Mouse (Mus musculus): ENCODE data around the gene Adprm. TPM values are rescaled to one million over a fixed set of nuclear protein-coding genes. Genes with fewer than 3 reads are reported as not detected.

The Adprm gene
- polyA plus RNA-seq, 1 experiment from 2014 or later, result 26.6 TPM

- Histone ChIP-seq H3K4me1 (ENCODE audit: control insufficient read depth, insufficient read depth, low read length) (no peaks in the 10 kb centered on the region), H3K36me3 (ENCODE audit: control insufficient read depth, insufficient read depth, low read length) (peaks cover 21% of the 10 kb centered on the region), H3K9me3 (replicated peaks; ENCODE audit: control insufficient read depth, low read length) (no peaks in the 10 kb centered on the region), H3K27me3 (ENCODE audit: control insufficient read depth, insufficient read depth, low read length) (no peaks in the 10 kb centered on the region), H3K4me3 (replicated peaks; ENCODE audit: low read length) (no peak overlapping the region), H3K27ac (ENCODE audit: low read length) (no peak overlapping the region), H3K4me2 (ENCODE audit: low read depth, low read length) (no peak overlapping the region), H3K9ac (ENCODE audit: low read length) (no peak overlapping the region)
- ATAC-seq (ENCODE audit: insufficient read depth, low FRiP score), result no peak
- 85% methylated on average over 3 of the region's 3 CpGs for WGBS
Observed at GRCm38 (mm10) chr11:67062726-67063125, 10.3 kb upstream of the Adprm start.

- no peaks in the 10 kb centered on the region for H3K4me1 ChIP-seq (ENCODE audit: control insufficient read depth, insufficient read depth, low read length)
- no peaks in the 10 kb centered on the region for H3K9me3 ChIP-seq (replicated peaks; ENCODE audit: control insufficient read depth, low read length)
- peaks cover 21% of the 10 kb centered on the region for H3K36me3 ChIP-seq (ENCODE audit: control insufficient read depth, insufficient read depth, low read length)
- no peak overlapping the region for H3K4me3 ChIP-seq (replicated peaks; ENCODE audit: low read length)
- H3K4me2 ChIP-seq (ENCODE audit: low read depth, low read length), result no peak overlapping the region
- ATAC-seq (ENCODE audit: insufficient read depth, low FRiP score), result no peak
- no peaks in the 10 kb centered on the region for H3K27me3 ChIP-seq (ENCODE audit: control insufficient read depth, insufficient read depth, low read length)
- no peak overlapping the region for H3K27ac ChIP-seq (ENCODE audit: low read length)
- WGBS, result 95% methylated on average over 2 of the region's 2 CpGs
- H3K9ac ChIP-seq (ENCODE audit: low read length), result no peak overlapping the region
Observed at GRCm38 (mm10) chr11:67061311-67061710, 8.9 kb upstream of the Adprm start.

- H3K9ac ChIP-seq (ENCODE audit: low read length), result no peak overlapping the region
- no peak overlapping the region for H3K27ac ChIP-seq (ENCODE audit: low read length)
- H3K4me2 ChIP-seq (ENCODE audit: low read depth, low read length), result no peak overlapping the region
- H3K36me3 ChIP-seq (ENCODE audit: control insufficient read depth, insufficient read depth, low read length), result no peaks in the 10 kb centered on the region; the same call in 1 of the 2 replicates
- no peak overlapping the region for H3K4me3 ChIP-seq (replicated peaks; ENCODE audit: low read length)
- no peaks in the 10 kb centered on the region for H3K27me3 ChIP-seq (ENCODE audit: control insufficient read depth, insufficient read depth, low read length)
- no peak for ATAC-seq (ENCODE audit: insufficient read depth, low FRiP score)
- 87% methylated on average over 8 of the region's 8 CpGs for WGBS
- peaks cover 13% of the 10 kb centered on the region for H3K4me1 ChIP-seq (ENCODE audit: control insufficient read depth, insufficient read depth, low read length)
- no peaks in the 10 kb centered on the region for H3K9me3 ChIP-seq (replicated peaks; ENCODE audit: control insufficient read depth, low read length)
Observed at GRCm38 (mm10) chr11:67054754-67055365, 2.5 kb upstream of the Adprm start.

- Histone ChIP-seq H3K4me3 (replicated peaks; ENCODE audit: low read length) (peak overlapping the region; percentile 95), H3K36me3 (ENCODE audit: control insufficient read depth, insufficient read depth, low read length) (no peaks in the 10 kb centered on the region; the same call in 1 of the 2 replicates), H3K4me2 (ENCODE audit: low read depth, low read length) (peak overlapping the region; percentile 58), H3K27ac (ENCODE audit: low read length) (peak overlapping the region; percentile 86), H3K9me3 (replicated peaks; ENCODE audit: control insufficient read depth, low read length) (no peaks in the 10 kb centered on the region), H3K27me3 (ENCODE audit: control insufficient read depth, insufficient read depth, low read length) (no peaks in the 10 kb centered on the region), H3K9ac (ENCODE audit: low read length) (peak overlapping the region; percentile 91), H3K4me1 (ENCODE audit: control insufficient read depth, insufficient read depth, low read length) (peaks cover 13% of the 10 kb centered on the region)
- ATAC-seq (ENCODE audit: insufficient read depth, low FRiP score), result no peak; the same call in 1 of the 2 replicates
- WGBS, result 8% methylated on average over 16 of the region's 16 CpGs
Observed at GRCm38 (mm10) chr11:67051676-67052320, 596 bp downstream of the Adprm start.

GRCm38 (mm10) chr11:67049256-67049655, 3.1 kb downstream of the Adprm start:
- 90% methylated on average over 3 of the region's 3 CpGs for WGBS
- Histone ChIP-seq H3K9me3 (replicated peaks; ENCODE audit: control insufficient read depth, low read length) (no peaks in the 10 kb centered on the region), H3K9ac (ENCODE audit: low read length) (no peak overlapping the region), H3K27ac (ENCODE audit: low read length) (no peak overlapping the region), H3K4me1 (ENCODE audit: control insufficient read depth, insufficient read depth, low read length) (peaks cover 13% of the 10 kb centered on the region), H3K4me2 (ENCODE audit: low read depth, low read length) (no peak overlapping the region), H3K27me3 (ENCODE audit: control insufficient read depth, insufficient read depth, low read length) (no peaks in the 10 kb centered on the region), H3K36me3 (ENCODE audit: control insufficient read depth, insufficient read depth, low read length) (no peaks in the 10 kb centered on the region), H3K4me3 (replicated peaks; ENCODE audit: low read length) (no peak overlapping the region)
- no peak for ATAC-seq (ENCODE audit: insufficient read depth, low FRiP score)

GRCm38 (mm10) chr11:67048496-67048895, 3.9 kb downstream of the Adprm start:
- Histone ChIP-seq H3K4me2 (ENCODE audit: low read depth, low read length) (no peak overlapping the region), H3K36me3 (ENCODE audit: control insufficient read depth, insufficient read depth, low read length) (no peaks in the 10 kb centered on the region), H3K27me3 (ENCODE audit: control insufficient read depth, insufficient read depth, low read length) (no peaks in the 10 kb centered on the region), H3K4me1 (ENCODE audit: control insufficient read depth, insufficient read depth, low read length) (peaks cover 9% of the 10 kb centered on the region), H3K9me3 (replicated peaks; ENCODE audit: control insufficient read depth, low read length) (no peaks in the 10 kb centered on the region), H3K27ac (ENCODE audit: low read length) (no peak overlapping the region), H3K9ac (ENCODE audit: low read length) (no peak overlapping the region), H3K4me3 (replicated peaks; ENCODE audit: low read length) (no peak overlapping the region)
- ATAC-seq (ENCODE audit: insufficient read depth, low FRiP score), result no peak
- 82% methylated on average over 8 of the region's 8 CpGs for WGBS

- peaks cover 4% of the 10 kb centered on the region; the same call in 1 of the 2 replicates for H3K4me1 ChIP-seq (ENCODE audit: control insufficient read depth, insufficient read depth, low read length)
- no peaks in the 10 kb centered on the region for H3K36me3 ChIP-seq (ENCODE audit: control insufficient read depth, insufficient read depth, low read length)
- no peak overlapping the region for H3K4me3 ChIP-seq (replicated peaks; ENCODE audit: low read length)
- H3K9me3 ChIP-seq (replicated peaks; ENCODE audit: control insufficient read depth, low read length), result no peaks in the 10 kb centered on the region
- no peak overlapping the region for H3K4me2 ChIP-seq (ENCODE audit: low read depth, low read length)
- 82% methylated on average over 5 of the region's 5 CpGs for WGBS
- no peak overlapping the region for H3K9ac ChIP-seq (ENCODE audit: low read length)
- no peaks in the 10 kb centered on the region for H3K27me3 ChIP-seq (ENCODE audit: control insufficient read depth, insufficient read depth, low read length)
- no peak for ATAC-seq (ENCODE audit: insufficient read depth, low FRiP score)
- no peak overlapping the region for H3K27ac ChIP-seq (ENCODE audit: low read length)
Observed at GRCm38 (mm10) chr11:67047199-67047598, 5.2 kb downstream of the Adprm start.

GRCm38 (mm10) chr11:67044959-67045358, 7.4 kb downstream of the Adprm start:
- Histone ChIP-seq H3K9me3 (replicated peaks; ENCODE audit: control insufficient read depth, low read length) (no peaks in the 10 kb centered on the region), H3K36me3 (ENCODE audit: control insufficient read depth, insufficient read depth, low read length) (peaks cover 15% of the 10 kb centered on the region), H3K4me1 (ENCODE audit: control insufficient read depth, insufficient read depth, low read length) (no peaks in the 10 kb centered on the region), H3K27ac (ENCODE audit: low read length) (peak overlapping the region; percentile 8; the same call in 1 of the 2 replicates), H3K9ac (ENCODE audit: low read length) (no peak overlapping the region), H3K4me3 (replicated peaks; ENCODE audit: low read length) (no peak overlapping the region), H3K4me2 (ENCODE audit: low read depth, low read length) (no peak overlapping the region), H3K27me3 (ENCODE audit: control insufficient read depth, insufficient read depth, low read length) (no peaks in the 10 kb centered on the region)
- 40% methylated on average over 6 of the region's 6 CpGs for WGBS
- ATAC-seq (ENCODE audit: insufficient read depth, low FRiP score), result peak; percentile 74; the same call in 1 of the 2 replicates

GRCm38 (mm10) chr11:67043007-67043406, 9.4 kb downstream of the Adprm start:
- Histone ChIP-seq H3K9me3 (replicated peaks; ENCODE audit: control insufficient read depth, low read length) (no peaks in the 10 kb centered on the region), H3K36me3 (ENCODE audit: control insufficient read depth, insufficient read depth, low read length) (peaks cover 26% of the 10 kb centered on the region), H3K9ac (ENCODE audit: low read length) (no peak overlapping the region), H3K4me1 (ENCODE audit: control insufficient read depth, insufficient read depth, low read length) (no peaks in the 10 kb centered on the region), H3K4me2 (ENCODE audit: low read depth, low read length) (no peak overlapping the region), H3K4me3 (replicated peaks; ENCODE audit: low read length) (no peak overlapping the region), H3K27ac (ENCODE audit: low read length) (no peak overlapping the region), H3K27me3 (ENCODE audit: control insufficient read depth, insufficient read depth, low read length) (no peaks in the 10 kb centered on the region)
- 62% methylated on average over 8 of the region's 8 CpGs for WGBS
- ATAC-seq (ENCODE audit: insufficient read depth, low FRiP score), result no peak

Data from stomach, embryonic 16.5 days (tissue).